28 mouse cellular contexts compared by ENCODE assay signal in genomic region chr2:166225354-166225753, GRCm38 (mm10).
"Had no signal": no experiment of that assay in that cellular context is flagged by ENCODE, and none has a peak within 500 bp of the region (broad histone marks: within the 10 kb centered on the region; RNA-seq: fewer than 3 reads in every experiment).

No protein-coding gene starts in this region.

- ATAC-seq: forebrain, embryonic 13.5 days; forebrain, embryonic 14.5 days; forebrain, embryonic 15.5 days; forebrain, embryonic 16.5 days; forebrain, postnatal 0 days had no signal

- H3K4me2 ChIP-seq: embryonic facial prominence, embryonic 12.5 days; embryonic facial prominence, embryonic 13.5 days; embryonic facial prominence, embryonic 15.5 days; forebrain, embryonic 12.5 days; forebrain, embryonic 13.5 days; forebrain, embryonic 15.5 days had no signal

- H3K27ac ChIP-seq: embryonic facial prominence, embryonic 12.5 days; embryonic facial prominence, embryonic 13.5 days; embryonic facial prominence, embryonic 15.5 days; forebrain, embryonic 10.5 days; forebrain, embryonic 12.5 days; forebrain, embryonic 13.5 days; forebrain, embryonic 15.5 days; gastrocnemius, adult 2 months; heart, adult 2 months had no signal

- H3K9me3 ChIP-seq: embryonic facial prominence, embryonic 12.5 days; embryonic facial prominence, embryonic 13.5 days; embryonic facial prominence, embryonic 15.5 days; forebrain, embryonic 12.5 days; forebrain, embryonic 13.5 days; forebrain, embryonic 15.5 days had no signal

- H3K27me3 ChIP-seq: embryonic facial prominence, embryonic 12.5 days; embryonic facial prominence, embryonic 13.5 days; embryonic facial prominence, embryonic 15.5 days; forebrain, embryonic 15.5 days had no signal

- H3K36me3 ChIP-seq: embryonic facial prominence, embryonic 12.5 days; embryonic facial prominence, embryonic 13.5 days; embryonic facial prominence, embryonic 15.5 days; forebrain, embryonic 10.5 days; forebrain, embryonic 12.5 days; forebrain, embryonic 15.5 days had no signal

- H3K9ac ChIP-seq: embryonic facial prominence, embryonic 12.5 days; embryonic facial prominence, embryonic 13.5 days; embryonic facial prominence, embryonic 15.5 days; forebrain, embryonic 12.5 days; forebrain, embryonic 13.5 days; forebrain, embryonic 15.5 days; forebrain, postnatal 0 days had no signal

- DNase-seq: cerebellum, adult 18-20 months; cerebellum, adult 2 months; cerebellum, adult 8-10 months; cerebellum, adult 9-10 months; cerebellum, adult 9-11 months; cerebellum, postnatal 10 days; cerebellum, postnatal 14 days; cerebellum, postnatal 25 days; cerebellum, postnatal 36 days; embryo, embryonic 11 days; forebrain, postnatal 0 days; gastrocnemius, adult 2 months; gastrocnemius, postnatal 10 days; gastrocnemius, postnatal 14 days; gastrocnemius, postnatal 36 days; heart, adult 11 months; heart, adult 18-20 months; heart, adult 2 months had no signal

- H3K4me3 ChIP-seq: embryonic facial prominence, embryonic 12.5 days; embryonic facial prominence, embryonic 13.5 days; embryonic facial prominence, embryonic 15.5 days; erythroblast, embryonic 14.5 days; forebrain, embryonic 10.5 days; forebrain, embryonic 12.5 days; forebrain, embryonic 13.5 days; forebrain, embryonic 15.5 days; gastrocnemius, adult 2 months; heart, adult 2 months had no signal
